Mouse (Mus musculus): ENCODE results near the gene Rnf5. TPM values are rescaled to one million over a fixed set of nuclear protein-coding genes. Genes with fewer than 3 reads are reported as not detected.

Rnf5 gene
- total RNA-seq, 1 experiment, result 22.8 TPM

DNA sequence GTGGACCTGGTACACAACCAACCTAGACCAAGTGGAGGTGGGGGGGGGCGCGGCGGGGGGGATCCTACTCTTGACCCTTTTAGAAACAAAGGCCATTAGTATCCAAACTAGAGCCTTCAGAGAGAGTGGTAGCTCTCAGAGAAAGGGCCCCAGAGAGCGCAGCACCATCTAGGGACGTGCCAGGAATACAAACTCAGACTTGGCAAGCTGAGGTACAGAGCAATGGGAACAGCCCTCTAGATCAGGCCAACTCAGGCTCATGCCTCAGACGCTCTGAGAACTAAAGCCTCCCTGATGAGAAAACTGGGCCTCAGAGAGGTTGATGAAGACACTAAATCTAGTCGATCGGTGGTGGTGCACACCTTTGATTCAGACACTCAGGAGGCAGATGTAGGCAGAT, 18.4 kb downstream of the Rnf5 start:
- no peak for DNase-seq (ENCODE audit: low read depth, low spot score)
- Histone ChIP-seq H3K9me3 (ENCODE audit: control insufficient read depth, insufficient read depth, low read depth, low read length) (no peaks in the 10 kb centered on the region), H3K9ac (ENCODE audit: insufficient read depth, low read depth, low read length, poor library complexity, severe bottlenecking) (no peak overlapping the region), H3K4me3 (ENCODE audit: insufficient read depth in 1 of 2, low read depth in 1 of 2, low read length in 2 of 2, poor library complexity in 1 of 2, severe bottlenecking in 1 of 2) (no peak overlapping the region), H3K27ac (ENCODE audit: insufficient read depth, low read depth, low read length, poor library complexity, severe bottlenecking) (no peak overlapping the region), H3K36me3 (ENCODE audit: control insufficient read depth, insufficient read depth, low read length, poor library complexity, severe bottlenecking) (no peaks in the 10 kb centered on the region), H3K4me1 (ENCODE audit: control insufficient read depth in 2 of 2, insufficient read depth in 2 of 2, low read length in 2 of 2, poor library complexity in 1 of 2) (peaks cover 10 to 16% of the 10 kb centered on the region in 2 experiments)
- TF ChIP-seq HCFC1 (IDR thresholded peaks at IDR 0.05; ENCODE audit: borderline replicate concordance, insufficient read depth, low read length), result no peak
- TF ChIP-seq ZC3H11A (IDR thresholded peaks at IDR 0.05; ENCODE audit: borderline replicate concordance, low read depth, low read length), result no peak
- TF ChIP-seq CHD2 (IDR thresholded peaks at IDR 0.05; ENCODE audit: low read depth, low read length), result no peak
- no peak for TF ChIP-seq ZNF384 (IDR thresholded peaks at IDR 0.05; ENCODE audit: low read depth, low read length)
- TF ChIP-seq MAFK (IDR thresholded peaks at IDR 0.05; ENCODE audit: insufficient read depth, low read depth, low read length), result no peak
- in situ Hi-C loops (cut with MboI; ENCODE audit: low sequenced_read_pairs in 2 of 2, unreplicated experiment in 2 of 2), result no loop called here

DNA sequence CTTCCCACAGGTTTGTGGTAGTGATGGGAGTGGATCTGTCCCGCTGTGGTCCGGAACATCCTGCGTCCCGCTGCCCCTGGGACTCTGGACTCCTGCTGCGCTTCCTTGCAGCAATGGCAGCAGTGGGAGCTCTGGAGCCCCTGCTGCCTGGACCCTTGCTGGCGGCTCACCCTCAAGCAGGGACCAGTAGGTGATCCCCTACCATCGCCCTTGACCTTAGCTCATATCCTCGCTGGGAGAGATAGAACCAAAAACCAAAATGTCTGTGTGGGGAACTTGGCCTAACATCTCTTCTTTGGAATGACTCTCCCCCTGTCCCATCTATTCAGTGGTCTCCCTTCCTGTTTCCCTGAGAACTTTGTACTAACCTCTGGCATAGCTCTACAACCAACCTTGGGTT, 19.7 kb downstream of the Rnf5 start:
- Histone ChIP-seq H3K9me3 (ENCODE audit: control insufficient read depth, insufficient read depth, low read depth, low read length) (no peaks in the 10 kb centered on the region), H3K9ac (ENCODE audit: insufficient read depth, low read depth, low read length, poor library complexity, severe bottlenecking) (no peak overlapping the region)

DNA sequence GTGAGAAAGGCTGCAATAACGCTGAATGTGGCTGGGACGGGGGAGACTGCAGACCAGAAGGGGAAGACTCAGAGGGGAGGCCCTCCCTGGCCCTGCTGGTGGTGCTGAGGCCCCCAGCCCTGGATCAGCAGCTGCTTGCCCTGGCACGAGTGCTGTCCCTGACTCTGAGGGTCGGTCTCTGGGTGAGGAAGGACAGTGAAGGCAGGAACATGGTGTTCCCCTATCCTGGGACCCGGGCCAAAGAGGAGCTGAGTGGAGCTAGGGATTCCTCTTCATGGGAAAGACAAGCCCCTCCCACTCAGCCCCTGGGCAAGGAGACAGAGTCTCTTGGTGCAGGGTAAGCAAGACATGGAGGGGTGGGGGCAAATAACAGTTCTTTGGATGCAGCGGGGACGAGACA, 20.1 kb downstream of the Rnf5 start:
- Histone ChIP-seq H3K9me3 (ENCODE audit: control insufficient read depth, insufficient read depth, low read depth, low read length) (no peaks in the 10 kb centered on the region), H3K9ac (ENCODE audit: insufficient read depth, low read depth, low read length, poor library complexity, severe bottlenecking) (no peak overlapping the region), H3K27ac (ENCODE audit: insufficient read depth, low read depth, low read length, poor library complexity, severe bottlenecking) (no peak overlapping the region), H3K4me1 (ENCODE audit: control insufficient read depth in 2 of 2, insufficient read depth in 2 of 2, low read length in 2 of 2, poor library complexity in 1 of 2) (peaks cover 2 to 5% of the 10 kb centered on the region in 2 experiments; a peak in 1 of 4 replicates), H3K4me3 (ENCODE audit: insufficient read depth in 1 of 2, low read depth in 1 of 2, low read length in 2 of 2, poor library complexity in 1 of 2, severe bottlenecking in 1 of 2) (no peak overlapping the region), H3K36me3 (ENCODE audit: control insufficient read depth, insufficient read depth, low read length, poor library complexity, severe bottlenecking) (no peaks in the 10 kb centered on the region)
- DNase-seq (ENCODE audit: low read depth, low spot score), result no peak
- TF ChIP-seq ZNF384 (IDR thresholded peaks at IDR 0.05; ENCODE audit: low read depth, low read length) (no peak), CHD2 (IDR thresholded peaks at IDR 0.05; ENCODE audit: low read depth, low read length) (no peak), MAFK (IDR thresholded peaks at IDR 0.05; ENCODE audit: insufficient read depth, low read depth, low read length) (no peak), HCFC1 (IDR thresholded peaks at IDR 0.05; ENCODE audit: borderline replicate concordance, insufficient read depth, low read length) (no peak), ZC3H11A (IDR thresholded peaks at IDR 0.05; ENCODE audit: borderline replicate concordance, low read depth, low read length) (no peak)
- in situ Hi-C loops (cut with MboI; ENCODE audit: low sequenced_read_pairs in 2 of 2, unreplicated experiment in 2 of 2), result no loop called here

More for the DNA sequence above, 19.7 kb downstream of the Rnf5 start:
- Histone ChIP-seq H3K27ac (ENCODE audit: insufficient read depth, low read depth, low read length, poor library complexity, severe bottlenecking) (no peak overlapping the region), H3K4me1 (ENCODE audit: control insufficient read depth in 2 of 2, insufficient read depth in 2 of 2, low read length in 2 of 2, poor library complexity in 1 of 2) (peaks cover 6 to 7% of the 10 kb centered on the region in 2 experiments; a peak in 3 of 4 replicates), H3K4me3 (ENCODE audit: insufficient read depth in 1 of 2, low read depth in 1 of 2, low read length in 2 of 2, poor library complexity in 1 of 2, severe bottlenecking in 1 of 2) (no peak overlapping the region), H3K36me3 (ENCODE audit: control insufficient read depth, insufficient read depth, low read length, poor library complexity, severe bottlenecking) (no peaks in the 10 kb centered on the region)
- in situ Hi-C loops (cut with MboI; ENCODE audit: low sequenced_read_pairs in 2 of 2, unreplicated experiment in 2 of 2), result no loop called here
- TF ChIP-seq ZC3H11A (IDR thresholded peaks at IDR 0.05; ENCODE audit: borderline replicate concordance, low read depth, low read length) (no peak), HCFC1 (IDR thresholded peaks at IDR 0.05; ENCODE audit: borderline replicate concordance, insufficient read depth, low read length) (no peak), CHD2 (IDR thresholded peaks at IDR 0.05; ENCODE audit: low read depth, low read length) (no peak)
- no peak for DNase-seq (ENCODE audit: low read depth, low spot score)

DNA sequence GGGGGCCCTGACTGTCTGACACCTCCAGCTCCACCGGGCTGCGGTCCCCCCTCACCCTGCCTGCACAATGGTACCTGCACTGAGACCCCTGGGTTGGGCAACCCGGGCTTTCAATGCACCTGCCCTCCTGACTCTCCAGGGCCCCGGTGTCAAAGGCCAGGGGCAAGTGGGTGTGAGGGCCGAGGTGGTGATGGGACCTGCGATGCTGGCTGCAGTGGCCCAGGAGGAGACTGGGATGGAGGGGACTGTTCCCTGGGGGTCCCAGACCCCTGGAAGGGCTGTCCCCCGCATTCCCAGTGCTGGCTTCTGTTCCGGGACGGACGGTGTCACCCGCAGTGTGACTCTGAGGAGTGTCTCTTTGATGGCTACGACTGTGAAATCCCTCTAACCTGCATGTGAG, 21.0 kb downstream of the Rnf5 start:
- Histone ChIP-seq H3K36me3 (ENCODE audit: control insufficient read depth, insufficient read depth, low read length, poor library complexity, severe bottlenecking) (no peaks in the 10 kb centered on the region), H3K9ac (ENCODE audit: insufficient read depth, low read depth, low read length, poor library complexity, severe bottlenecking) (no peak overlapping the region), H3K27ac (ENCODE audit: insufficient read depth, low read depth, low read length, poor library complexity, severe bottlenecking) (no peak overlapping the region), H3K4me1 (ENCODE audit: control insufficient read depth in 2 of 2, insufficient read depth in 2 of 2, low read length in 2 of 2, poor library complexity in 1 of 2) (0 out of 4 replicates have a peak, but pooled peaks cover 0 to 3% of the 10 kb centered on the region in 2 experiments), H3K4me3 (ENCODE audit: insufficient read depth in 1 of 2, low read depth in 1 of 2, low read length in 2 of 2, poor library complexity in 1 of 2, severe bottlenecking in 1 of 2) (no peak overlapping the region), H3K9me3 (ENCODE audit: control insufficient read depth, insufficient read depth, low read depth, low read length) (no peaks in the 10 kb centered on the region)
- TF ChIP-seq MAFK (IDR thresholded peaks at IDR 0.05; ENCODE audit: insufficient read depth, low read depth, low read length) (no peak), ZNF384 (IDR thresholded peaks at IDR 0.05; ENCODE audit: low read depth, low read length) (no peak), CHD2 (IDR thresholded peaks at IDR 0.05; ENCODE audit: low read depth, low read length) (no peak), ZC3H11A (IDR thresholded peaks at IDR 0.05; ENCODE audit: borderline replicate concordance, low read depth, low read length) (no peak), HCFC1 (IDR thresholded peaks at IDR 0.05; ENCODE audit: borderline replicate concordance, insufficient read depth, low read length) (no peak)
- DNase-seq (ENCODE audit: low read depth, low spot score), result no peak
- in situ Hi-C loops (cut with MboI; ENCODE audit: low sequenced_read_pairs in 2 of 2, unreplicated experiment in 2 of 2), result no loop called here

DNA sequence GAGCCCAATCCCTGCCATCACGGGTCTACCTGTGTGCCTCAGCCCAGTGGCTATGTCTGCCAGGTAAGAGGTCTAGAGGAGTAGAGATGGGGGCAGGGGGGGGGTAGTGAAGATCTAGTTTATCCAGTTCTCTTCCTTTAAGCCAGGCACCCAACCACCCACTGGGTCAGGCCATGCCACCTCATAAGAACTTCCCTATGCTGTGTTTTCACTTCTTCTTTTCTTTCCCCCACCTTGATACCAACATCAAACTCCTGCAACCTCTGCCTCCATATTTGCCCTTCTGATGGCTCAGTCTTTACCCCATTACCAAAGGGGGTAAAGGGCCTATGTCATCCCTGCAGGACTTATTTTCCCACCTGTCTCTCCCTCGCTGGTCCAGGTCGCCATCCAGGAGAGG, 25.4 kb downstream of the Rnf5 start:
- Histone ChIP-seq H3K9ac (ENCODE audit: insufficient read depth, low read depth, low read length, poor library complexity, severe bottlenecking) (no peak overlapping the region), H3K36me3 (ENCODE audit: control insufficient read depth, insufficient read depth, low read length, poor library complexity, severe bottlenecking) (no peaks in the 10 kb centered on the region), H3K9me3 (ENCODE audit: control insufficient read depth, insufficient read depth, low read depth, low read length) (no peaks in the 10 kb centered on the region), H3K4me1 (ENCODE audit: control insufficient read depth in 2 of 2, insufficient read depth in 2 of 2, low read length in 2 of 2, poor library complexity in 1 of 2) (peaks cover 0 to 5% of the 10 kb centered on the region in 2 experiments; a peak in 1 of 4 replicates), H3K4me3 (ENCODE audit: insufficient read depth in 1 of 2, low read depth in 1 of 2, low read length in 2 of 2, poor library complexity in 1 of 2, severe bottlenecking in 1 of 2) (no peak overlapping the region), H3K27ac (ENCODE audit: insufficient read depth, low read depth, low read length, poor library complexity, severe bottlenecking) (no peak overlapping the region)
- DNase-seq (ENCODE audit: low read depth, low spot score), result no peak
- in situ Hi-C loops (cut with MboI; ENCODE audit: low sequenced_read_pairs in 2 of 2, unreplicated experiment in 2 of 2), result no loop called here
- TF ChIP-seq CHD2 (IDR thresholded peaks at IDR 0.05; ENCODE audit: low read depth, low read length), result no peak
- no peak for TF ChIP-seq ZC3H11A (IDR thresholded peaks at IDR 0.05; ENCODE audit: borderline replicate concordance, low read depth, low read length)
- no peak for TF ChIP-seq ZNF384 (IDR thresholded peaks at IDR 0.05; ENCODE audit: low read depth, low read length)
- TF ChIP-seq HCFC1 (IDR thresholded peaks at IDR 0.05; ENCODE audit: borderline replicate concordance, insufficient read depth, low read length), result no peak
- TF ChIP-seq MAFK (IDR thresholded peaks at IDR 0.05; ENCODE audit: insufficient read depth, low read depth, low read length), result no peak

All from ES-E14 (cell line).